Mouse (Mus musculus) retina, embryonic 14.5 days (tissue): Measurements from ENCODE around the gene Zfp316.

Experiments
- DNase-seq: peaks from one replicate; pipeline ENCODE4 v3.0.0-alpha.2; 2015; ENCODE audit warnings: low spot score

Gene Zfp316

GRCm38 (mm10) chr5:143269363-143270150, at the start of gene Zfp316:
Gene Zfp316 (minus strand): TSS chr5:143270022.
- peak; percentile 79 for DNase-seq

- no peak for DNase-seq
Observed at GRCm38 (mm10) chr5:143317288-143317610, 47.4 kb upstream of the Zfp316 start.

DNA sequence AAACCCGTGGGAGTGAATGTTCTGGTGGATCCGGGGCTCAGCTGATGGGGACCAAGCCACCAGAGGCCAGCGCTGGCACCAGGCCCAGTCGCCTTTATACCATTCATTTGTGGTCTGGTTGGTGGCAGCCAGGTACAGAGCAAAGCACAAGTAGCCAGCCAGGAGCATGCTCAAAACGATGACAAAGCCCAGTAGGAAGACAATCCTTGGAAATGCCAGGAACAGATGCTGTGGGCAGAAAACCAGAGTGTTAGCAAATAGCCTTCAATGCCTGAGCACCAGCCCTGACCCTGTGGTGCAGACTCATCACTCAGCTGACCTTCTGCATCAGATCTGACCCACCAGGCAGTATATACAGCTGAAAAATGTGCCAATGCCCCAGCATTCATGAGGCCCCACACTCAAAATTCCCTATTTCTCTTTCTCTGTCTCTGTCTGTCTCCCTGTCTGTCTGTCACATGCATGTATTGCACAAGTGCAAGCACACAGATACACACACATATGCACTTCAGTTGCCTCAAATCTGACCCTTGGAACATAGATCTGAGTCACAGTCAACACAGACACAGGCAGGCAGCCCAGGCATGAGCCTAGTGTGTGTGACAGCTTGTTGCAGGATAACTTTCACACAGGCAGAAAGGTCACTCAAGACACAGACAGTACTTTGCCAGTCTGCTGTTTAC, 46.9 kb upstream of the Zfp316 start:
- no peak for DNase-seq

DNA sequence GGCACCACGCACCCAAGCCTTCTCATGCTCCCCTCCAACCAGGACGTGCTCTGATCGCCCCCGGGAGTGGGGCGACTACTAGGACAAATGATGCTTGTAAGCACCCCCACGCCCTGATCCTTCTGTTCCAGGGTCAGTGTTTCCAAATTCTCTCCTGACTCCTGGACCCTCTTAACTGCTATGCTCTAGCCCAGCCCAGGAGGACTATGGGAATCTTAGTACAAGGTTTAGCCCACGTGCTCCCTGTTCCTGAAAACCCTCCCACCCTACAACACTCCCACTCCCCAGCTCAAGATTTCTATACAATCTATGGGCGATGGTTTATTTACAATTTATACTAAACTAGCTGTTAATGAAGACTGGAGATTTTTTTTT, 45.7 kb upstream of the Zfp316 start:
- no peak for DNase-seq

DNA sequence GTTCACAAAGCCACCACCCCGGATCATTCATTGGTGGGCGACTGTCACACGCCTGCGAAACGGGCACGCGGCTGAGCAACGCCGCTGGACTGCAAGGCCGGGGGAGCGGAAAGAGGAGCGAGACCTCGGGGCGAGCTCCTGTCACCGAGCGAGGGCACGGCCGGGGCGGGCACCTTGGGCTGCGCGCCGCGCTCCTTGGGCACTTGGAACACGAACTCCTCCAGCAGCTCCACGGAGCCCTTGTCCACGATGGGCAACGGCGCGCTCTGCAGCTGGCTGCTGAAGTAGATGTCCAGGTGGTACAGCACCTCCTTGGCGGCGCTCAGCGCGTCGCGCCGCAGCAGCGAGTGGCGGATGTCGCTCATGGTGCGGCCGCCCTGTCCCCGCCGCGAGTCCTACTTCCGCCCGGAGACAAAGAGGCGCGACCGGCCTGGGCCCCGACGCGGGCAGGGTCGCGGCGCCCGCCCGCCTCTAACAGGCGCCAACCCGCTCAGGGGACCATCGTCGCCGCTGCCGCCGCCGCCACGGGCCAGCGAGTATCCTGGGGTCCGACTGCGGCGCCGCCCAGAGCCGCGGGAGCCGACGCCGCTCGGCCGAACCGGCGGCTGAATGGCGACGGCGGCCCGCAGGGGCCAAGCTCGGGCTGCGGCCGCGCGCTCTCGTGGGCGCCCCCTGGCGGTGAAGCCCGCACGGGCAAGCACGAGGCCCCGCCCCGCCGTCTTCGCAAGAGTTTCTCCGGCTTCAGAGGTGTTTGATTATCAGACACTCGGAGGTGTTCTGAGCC, 45.1 kb upstream of the Zfp316 start, which contains the start of gene E130309D02Rik:
TSS of gene E130309D02Rik (minus strand) at position 631 of the 784 bp plus-strand sequence.
- peak; percentile 89 for DNase-seq

GRCm38 (mm10) chr5:143314183-143314729, 44.4 kb upstream of the Zfp316 start:
- peak; percentile 36 for DNase-seq

DNA sequence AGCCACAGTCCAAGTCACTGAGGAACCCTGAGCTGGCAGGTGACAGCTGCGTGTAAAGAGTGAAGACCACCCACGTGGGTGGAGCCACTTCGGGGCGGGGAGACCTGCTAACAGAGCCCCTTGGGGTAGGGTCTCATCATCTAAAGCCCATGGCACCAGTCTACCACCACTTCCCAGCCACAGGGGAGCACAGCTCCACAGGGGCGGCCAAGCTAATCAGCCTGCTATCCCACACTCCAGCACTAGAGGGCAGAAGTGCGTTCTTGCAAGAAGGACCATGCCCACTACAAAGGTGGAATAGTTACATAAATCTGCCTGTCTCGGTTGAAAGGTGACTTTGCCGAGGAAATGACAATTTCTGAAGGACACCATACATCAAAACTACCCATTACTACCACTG, 42.1 kb upstream of the Zfp316 start:
- peak; percentile 88 for DNase-seq

- no peak for DNase-seq
Observed at GRCm38 (mm10) chr5:143309916-143310315, 40.1 kb upstream of the Zfp316 start.

DNA sequence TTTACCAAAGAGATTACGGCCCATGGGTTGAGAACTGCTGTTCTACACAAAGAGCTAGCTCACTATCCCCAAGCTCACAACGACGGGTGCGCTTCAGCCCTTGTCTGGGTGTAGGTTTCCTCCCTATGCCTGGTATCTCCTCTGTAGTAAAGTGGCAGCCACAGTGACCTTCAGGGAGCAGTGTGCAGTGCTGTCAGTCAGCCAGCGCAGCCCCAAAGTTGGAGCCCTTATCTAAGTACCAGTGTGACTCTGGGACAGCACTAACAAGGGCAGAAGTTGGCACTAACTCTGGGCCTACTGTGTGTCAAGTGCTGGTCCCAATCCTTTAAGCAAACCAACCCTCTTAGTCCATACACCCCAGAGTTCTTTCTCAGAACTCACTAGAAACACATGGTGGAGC, 39.0 kb upstream of the Zfp316 start:
- no peak for DNase-seq

GRCm38 (mm10) chr5:143304251-143304650, 34.4 kb upstream of the Zfp316 start:
- no peak for DNase-seq

- DNase-seq = no peak
Observed at GRCm38 (mm10) chr5:143301296-143301695, 31.5 kb upstream of the Zfp316 start.

GRCm38 (mm10) chr5:143299686-143300085, 29.9 kb upstream of the Zfp316 start:
- peak; percentile 58 for DNase-seq

GRCm38 (mm10) chr5:143298391-143298790, 28.6 kb upstream of the Zfp316 start:
- no peak for DNase-seq

GRCm38 (mm10) chr5:143297986-143298385, 28.2 kb upstream of the Zfp316 start:
- no peak for DNase-seq

DNA sequence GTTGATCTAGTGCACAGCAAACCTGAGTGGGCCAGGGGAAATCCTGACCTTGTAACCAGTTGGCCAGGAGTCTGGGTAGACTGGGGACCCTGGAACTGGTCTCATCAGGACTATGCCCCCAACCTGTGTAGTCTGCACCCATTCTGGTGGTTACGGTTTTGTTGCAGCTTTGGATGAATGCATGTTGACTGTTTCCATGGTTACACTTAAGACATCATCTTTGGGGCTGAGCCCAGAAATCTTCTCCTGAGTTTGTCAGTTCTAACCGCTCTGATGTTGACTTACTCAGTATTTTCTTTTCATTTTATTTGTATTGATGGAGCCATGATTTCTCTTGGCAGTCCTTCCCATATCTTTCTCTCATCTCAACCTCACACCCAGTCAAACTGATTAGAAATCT, 25.5 kb upstream of the Zfp316 start:
- DNase-seq = no peak

DNA sequence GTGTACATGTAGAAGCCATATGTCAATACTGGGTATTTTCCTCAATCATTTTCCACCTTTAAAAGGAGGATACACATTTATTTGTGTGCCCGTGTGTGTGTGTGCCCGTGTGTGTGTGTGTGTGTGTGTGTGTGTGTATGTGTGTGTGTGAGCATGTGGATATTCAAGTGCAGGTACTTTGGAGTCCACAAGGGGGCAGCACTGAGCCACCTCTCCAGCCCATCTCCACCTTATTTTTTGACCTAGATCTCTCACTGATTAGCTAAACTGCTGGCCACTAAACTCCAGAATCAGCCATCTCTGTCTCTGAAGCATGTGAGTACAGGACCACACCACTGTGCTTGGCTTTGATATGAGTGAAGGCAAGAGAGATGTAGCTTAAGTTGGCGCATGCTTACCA, 25.0 kb upstream of the Zfp316 start:
- DNase-seq = peak; percentile 25

DNA sequence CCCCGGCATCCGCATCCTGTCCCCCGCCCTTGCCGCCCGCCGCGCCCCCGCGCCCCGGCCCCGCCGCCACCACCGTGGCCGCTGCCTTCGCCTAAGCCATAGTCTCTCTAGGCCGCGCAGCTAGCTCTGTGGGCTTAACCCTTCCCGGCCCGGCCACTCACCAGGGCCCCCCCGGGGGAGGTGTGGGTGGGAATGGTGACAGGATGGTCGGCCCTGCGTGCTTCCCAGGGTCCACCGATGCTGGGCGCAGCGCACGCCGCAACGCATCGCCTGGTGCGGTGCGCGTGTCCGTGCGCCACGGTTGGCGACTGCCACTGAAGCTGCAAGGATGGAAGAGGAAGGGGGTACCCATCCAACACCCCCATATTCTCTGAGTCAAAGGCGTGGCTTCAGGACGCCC, 23.6 kb upstream of the Zfp316 start, which contains the start of gene Zfp853:
TSS of gene Zfp853 (minus strand) at position 220 of the 400 bp plus-strand sequence.
- no peak for DNase-seq

- DNase-seq = no peak
Observed at GRCm38 (mm10) chr5:143292879-143293278, 23.1 kb upstream of the Zfp316 start.

DNA sequence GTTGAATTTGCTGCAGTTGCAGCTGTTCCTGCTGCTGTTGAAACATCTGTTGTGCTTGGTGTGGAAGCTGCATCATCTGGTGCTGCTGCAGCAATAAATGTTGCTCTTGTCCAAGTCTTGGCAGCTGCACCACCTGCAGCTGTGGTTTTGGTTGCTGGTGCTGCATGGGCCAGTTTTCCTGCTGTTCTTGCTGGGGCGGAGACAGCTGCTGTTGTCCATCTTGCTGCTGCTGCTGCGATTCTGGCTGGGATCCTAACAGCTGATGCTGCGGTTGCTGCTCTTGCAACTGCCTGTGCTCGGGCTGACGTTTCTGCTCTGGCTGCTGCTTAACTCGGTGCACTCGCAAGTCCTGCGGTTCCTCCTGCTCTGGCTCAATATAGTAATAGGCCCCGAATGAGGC, 19.5 kb upstream of the Zfp316 start:
- no peak for DNase-seq

DNA sequence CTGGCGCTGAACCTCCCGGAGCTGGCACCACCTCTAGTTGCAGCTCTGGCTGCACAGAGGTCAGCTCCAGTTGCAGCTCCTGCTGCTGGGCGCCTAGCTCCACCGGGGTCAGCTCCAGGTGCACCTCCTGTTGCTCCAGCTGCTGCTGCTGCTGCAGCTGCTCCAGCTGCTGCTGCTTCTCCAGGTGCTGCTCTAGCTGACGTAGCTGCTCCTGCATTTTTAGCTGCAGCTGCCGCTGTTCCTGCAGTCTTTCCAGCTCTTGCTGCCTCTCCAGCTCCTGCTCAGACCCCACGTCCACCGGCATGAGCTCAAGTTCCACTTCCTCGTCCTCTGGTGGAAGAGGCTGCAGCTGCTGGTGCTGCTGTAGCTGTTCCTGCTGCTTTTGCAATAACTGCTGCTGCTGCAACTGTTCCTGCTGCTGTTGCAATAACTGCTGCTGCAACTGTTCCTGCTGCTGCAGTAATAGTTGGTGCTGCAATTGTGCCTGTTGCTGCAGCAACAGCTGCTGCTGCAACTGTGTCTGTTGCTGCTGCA, 18.6 kb upstream of the Zfp316 start:
- DNase-seq = no peak

DNA sequence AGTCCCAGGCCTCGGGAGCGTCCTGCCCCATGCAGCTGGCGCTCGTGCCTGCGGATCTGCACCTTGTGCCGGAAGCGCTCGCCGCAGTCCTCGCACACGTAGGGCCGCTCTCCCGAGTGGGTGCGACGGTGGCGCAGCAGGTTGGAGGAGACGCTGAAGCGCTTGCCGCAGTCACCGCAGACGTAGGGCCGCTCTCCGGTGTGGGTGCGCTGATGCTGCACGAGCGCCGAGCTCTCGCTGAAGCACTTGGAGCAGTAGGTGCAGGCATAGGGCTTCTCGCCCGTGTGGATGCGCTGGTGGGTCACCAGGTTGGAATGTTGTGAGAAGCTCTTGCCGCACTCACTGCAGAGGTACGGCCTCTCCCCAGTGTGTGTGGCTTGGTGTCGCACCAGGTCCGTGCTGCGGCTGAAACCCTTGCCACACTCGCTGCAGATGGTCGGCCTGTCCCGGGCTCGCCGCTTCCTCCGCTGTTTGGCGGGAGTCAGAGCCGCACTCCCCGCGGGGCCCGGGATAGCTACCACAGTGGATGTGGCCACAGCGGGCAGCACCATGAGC, 18.0 kb upstream of the Zfp316 start:
- DNase-seq = peak; percentile 27

DNA sequence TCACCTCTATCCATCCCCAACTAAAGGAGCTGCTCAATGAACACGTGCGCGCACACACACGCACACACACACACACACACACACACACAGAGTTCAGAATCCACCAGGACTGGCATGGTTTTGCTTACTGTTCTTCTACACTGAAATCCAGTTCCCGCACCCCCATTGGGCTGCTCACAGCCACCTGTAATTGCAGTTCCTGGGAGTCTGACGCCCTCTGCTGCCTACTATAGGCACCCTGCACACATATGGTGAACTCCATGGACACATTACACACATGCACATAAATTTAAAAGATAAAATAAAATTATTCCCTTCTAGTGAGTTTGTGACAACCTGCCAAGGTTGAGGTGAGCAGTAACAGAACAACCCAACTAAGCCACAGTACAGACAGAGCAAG, 14.9 kb upstream of the Zfp316 start:
- DNase-seq = no peak
